Mouse (Mus musculus) midbrain, embryonic 16.5 days (tissue): ENCODE measurements around the gene Clint1. TPM values are rescaled to one million over a fixed set of nuclear protein-coding genes. Genes with fewer than 3 reads are reported as not detected.

ENCODE experiments used
- ATAC-seq: fragments of 200-750 bp; cut with Nextera tagmentation; 2 replicates; pipeline ENCODE4 v1.8.0; 2017; ENCODE audit warnings: moderate TSS enrichment
- H3K27ac ChIP-seq: fragments of 300-500 bp; sonication (generic); 2 replicates; pipeline ENCODE4 v1.5.1; 2014; ENCODE audit warnings: mild to moderate bottlenecking, low read length, mixed read lengths
- H3K27me3 ChIP-seq: fragments of 300-500 bp; sonication (generic); 2 replicates; pipeline ENCODE4 v1.6.1; 2014; ENCODE audit warnings: low read depth, low read length, mixed read lengths; ENCODE audit not compliant: control insufficient read depth, insufficient read depth
- H3K36me3 ChIP-seq: fragments of 300-500 bp; sonication (generic); 2 replicates; pipeline ENCODE4 v1.6.1; 2014; ENCODE audit warnings: mild to moderate bottlenecking, low read length, moderate library complexity, mixed read lengths; ENCODE audit not compliant: control insufficient read depth, insufficient read depth
- H3K4me1 ChIP-seq: fragments of 300-500 bp; sonication (generic); 2 replicates; pipeline ENCODE4 v1.6.1; 2014; ENCODE audit warnings: mild to moderate bottlenecking, low read length, mixed read lengths; ENCODE audit not compliant: control insufficient read depth, insufficient read depth
- H3K4me2 ChIP-seq: fragments of 300-500 bp; sonication (generic); 2 replicates; pipeline ENCODE4 v1.6.1; 2014; ENCODE audit warnings: mild to moderate bottlenecking, low read length, mixed read lengths
- H3K4me3 ChIP-seq: fragments of 300-500 bp; sonication (generic); 2 replicates; pipeline ENCODE4 v1.5.1; 2014; ENCODE audit warnings: low read depth, mild to moderate bottlenecking, low read length, moderate library complexity, mixed read lengths
- H3K9ac ChIP-seq: fragments of 300-500 bp; sonication (generic); 2 replicates; pipeline ENCODE4 v1.6.1; 2014; ENCODE audit warnings: low read depth, low read length, mixed read lengths
- H3K9me3 ChIP-seq: fragments of 300-500 bp; sonication (generic); replicated peaks from 2 replicates; pipeline ENCODE4 v1.6.1; 2014; ENCODE audit warnings: mild to moderate bottlenecking, low read length, mixed read lengths; ENCODE audit not compliant: control insufficient read depth, poor library complexity, severe bottlenecking
- WGBS: fragments of 180-500 bp; shearing (Covaris S2); extraction: QIAGEN DNeasy Blood & Tissue Kit; methylation state at CpG from one replicate; pipeline ENCODE4 v1.1.7; 2014; 5-methylcytosine and 5-hydroxymethylcytosine counted together
- polyA plus RNA-seq: library from polyadenylated mRNA; unstranded; fragments of >200 nt; fragmentation: Nextera tagmentation; extraction: Ambion mirVana; gene quantifications from 2 replicates; pipeline ENCODE4 v1.2.1, GENCODE M21; 2015

Clint1 gene
- polyA plus RNA-seq, 1 experiment from 2014 or later = 38.7 TPM

- H3K4me1 ChIP-seq = no peaks in the 10 kb centered on the region
- ATAC-seq = no peak
- no peak overlapping the region for H3K4me3 ChIP-seq
- H3K9me3 ChIP-seq = no peaks in the 10 kb centered on the region
- H3K27me3 ChIP-seq = no peaks in the 10 kb centered on the region
- no peaks in the 10 kb centered on the region for H3K36me3 ChIP-seq
- H3K4me2 ChIP-seq = no peak overlapping the region
- H3K27ac ChIP-seq = no peak overlapping the region
- WGBS = 95% methylated on average over 8 of the region's 8 CpGs
- H3K9ac ChIP-seq = no peak overlapping the region
Measured at GRCm38 (mm10) chr11:45810805-45811204, 41.0 kb upstream of the Clint1 start.

GRCm38 (mm10) chr11:45815603-45816002 is 36.2 kb upstream of the Clint1 start:
- H3K4me1 ChIP-seq = no peaks in the 10 kb centered on the region
- no peak overlapping the region for H3K9ac ChIP-seq
- H3K4me3 ChIP-seq = no peak overlapping the region
- H3K36me3 ChIP-seq = no peaks in the 10 kb centered on the region
- no peak for ATAC-seq
- H3K4me2 ChIP-seq = no peak overlapping the region
- H3K9me3 ChIP-seq = no peaks in the 10 kb centered on the region
- WGBS = 81% methylated on average over 10 of the region's 10 CpGs
- no peak overlapping the region for H3K27ac ChIP-seq
- no peaks in the 10 kb centered on the region for H3K27me3 ChIP-seq

- 67% methylated on average over 1 of the region's 1 CpGs for WGBS
- Histone ChIP-seq H3K9ac (no peak overlapping the region), H3K9me3 (no peaks in the 10 kb centered on the region), H3K4me2 (no peak overlapping the region), H3K4me1 (no peaks in the 10 kb centered on the region), H3K27me3 (no peaks in the 10 kb centered on the region), H3K36me3 (no peaks in the 10 kb centered on the region), H3K27ac (no peak overlapping the region), H3K4me3 (no peak overlapping the region)
- ATAC-seq = no peak
Measured at GRCm38 (mm10) chr11:45816712-45817111, 35.1 kb upstream of the Clint1 start.

- no peaks in the 10 kb centered on the region for H3K36me3 ChIP-seq
- H3K4me3 ChIP-seq = no peak overlapping the region
- ATAC-seq = no peak
- WGBS = 57% methylated on average over 3 of the region's 3 CpGs
- H3K27me3 ChIP-seq = no peaks in the 10 kb centered on the region
- H3K27ac ChIP-seq = no peak overlapping the region
- H3K4me2 ChIP-seq = no peak overlapping the region
- no peaks in the 10 kb centered on the region for H3K4me1 ChIP-seq
- no peak overlapping the region for H3K9ac ChIP-seq
- H3K9me3 ChIP-seq = no peaks in the 10 kb centered on the region
Measured at GRCm38 (mm10) chr11:45817996-45818395, 33.9 kb upstream of the Clint1 start.

GRCm38 (mm10) chr11:45820930-45821329 is 30.9 kb upstream of the Clint1 start:
- Histone ChIP-seq H3K36me3 (no peaks in the 10 kb centered on the region), H3K4me2 (no peak overlapping the region), H3K27ac (no peak overlapping the region), H3K4me1 (no peaks in the 10 kb centered on the region), H3K9me3 (no peaks in the 10 kb centered on the region), H3K9ac (no peak overlapping the region), H3K27me3 (no peaks in the 10 kb centered on the region), H3K4me3 (no peak overlapping the region)
- 93% methylated on average over 6 of the region's 6 CpGs for WGBS
- ATAC-seq = no peak

GRCm38 (mm10) chr11:45830112-45830511 is 21.7 kb upstream of the Clint1 start:
- Histone ChIP-seq H3K36me3 (no peaks in the 10 kb centered on the region), H3K9ac (no peak overlapping the region), H3K9me3 (no peaks in the 10 kb centered on the region), H3K27ac (no peak overlapping the region), H3K4me2 (no peak overlapping the region), H3K27me3 (no peaks in the 10 kb centered on the region), H3K4me3 (no peak overlapping the region), H3K4me1 (no peaks in the 10 kb centered on the region)
- ATAC-seq = no peak

- no peaks in the 10 kb centered on the region for H3K9me3 ChIP-seq
- no peak overlapping the region for H3K27ac ChIP-seq
- H3K4me2 ChIP-seq = no peak overlapping the region
- H3K27me3 ChIP-seq = no peaks in the 10 kb centered on the region
- no peaks in the 10 kb centered on the region for H3K4me1 ChIP-seq
- no peak overlapping the region for H3K9ac ChIP-seq
- WGBS = 60% methylated on average over 9 of the region's 9 CpGs
- no peaks in the 10 kb centered on the region for H3K36me3 ChIP-seq
- no peak for ATAC-seq
- H3K4me3 ChIP-seq = no peak overlapping the region
Measured at GRCm38 (mm10) chr11:45830743-45831310, 21.0 kb upstream of the Clint1 start.

- 94% methylated on average over 15 of the region's 15 CpGs for WGBS
- no peak overlapping the region for H3K9ac ChIP-seq
- no peak overlapping the region for H3K4me2 ChIP-seq
- H3K4me3 ChIP-seq = no peak overlapping the region
- ATAC-seq = no peak
- no peaks in the 10 kb centered on the region for H3K4me1 ChIP-seq
- no peak overlapping the region for H3K27ac ChIP-seq
- H3K36me3 ChIP-seq = no peaks in the 10 kb centered on the region
- no peaks in the 10 kb centered on the region for H3K27me3 ChIP-seq
- H3K9me3 ChIP-seq = no peaks in the 10 kb centered on the region
Measured at GRCm38 (mm10) chr11:45831476-45832143, 20.2 kb upstream of the Clint1 start.

GRCm38 (mm10) chr11:45835625-45836255 is 16.1 kb upstream of the Clint1 start:
- Histone ChIP-seq H3K27ac (no peak overlapping the region), H3K4me2 (no peak overlapping the region), H3K9ac (no peak overlapping the region), H3K9me3 (no peaks in the 10 kb centered on the region), H3K36me3 (no peaks in the 10 kb centered on the region), H3K4me3 (no peak overlapping the region), H3K27me3 (no peaks in the 10 kb centered on the region), H3K4me1 (no peaks in the 10 kb centered on the region)
- 4% methylated on average over 4 of the region's 4 CpGs for WGBS
- ATAC-seq = no peak
